Mouse (Mus musculus) small intestine, adult 2 months (tissue): ENCODE data around the gene Cyp1a1.

Source experiments
- CTCF ChIP-seq: fragments of 200-500 bp; IDR thresholded peaks from 2 replicates; pipeline ENCODE4 v1.5.1; 2012; ENCODE audit warnings: low read depth, mild to moderate bottlenecking, control low read depth, inconsistent platforms, low read length, moderate library complexity, mixed read lengths; ENCODE audit not compliant: insufficient replicate concordance, insufficient read length; ENCODE audit errors: extremely low read depth
- POLR2A ChIP-seq: fragments of 200-500 bp; IDR thresholded peaks from 2 replicates; pipeline ENCODE4 v1.6.1; 2012; ENCODE audit warnings: low read depth, mild to moderate bottlenecking, control low read depth, inconsistent platforms, low read length, moderate library complexity

DNA sequence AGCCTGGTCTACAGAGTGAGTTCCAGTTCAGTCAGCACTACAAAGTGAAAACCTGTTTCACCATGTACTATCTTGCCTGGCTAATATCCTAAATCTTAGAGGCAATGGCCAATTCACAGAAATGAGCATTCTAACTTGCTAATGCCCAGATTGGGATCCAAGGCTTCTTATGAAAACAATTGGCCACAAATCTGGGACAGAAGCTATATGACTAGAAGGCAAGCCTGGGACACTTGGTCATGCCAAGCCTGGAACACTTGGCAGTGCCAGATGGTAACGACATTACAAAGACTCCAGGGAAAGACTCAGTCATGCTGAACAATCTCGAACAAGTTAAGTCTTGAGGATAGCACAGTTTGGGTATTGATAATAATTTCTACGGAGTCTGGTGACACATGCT lies 18.8 kb downstream of the Cyp1a1 start:
- no peak for TF ChIP-seq CTCF
- TF ChIP-seq POLR2A: no peak
